Mouse (Mus musculus) midbrain, embryonic 12.5 days (tissue): ENCODE measurements at regions not wholly inside any gene's neighbourhood (a gene's known extent, or its start where the extent isn't known, plus 50 kb on each side); places are given as distances from the start of the nearest gene placed in this dataset.

Source experiments
- ATAC-seq: fragments of 200-750 bp; cut with Nextera tagmentation; 2 replicates; pipeline ENCODE4 v1.8.0; 2017; ENCODE audit warnings: low read depth, moderate TSS enrichment, moderate library complexity; ENCODE audit not compliant: low FRiP score
- H3K27ac ChIP-seq: fragments of 300-500 bp; sonication (generic); replicated peaks from 2 replicates; pipeline ENCODE4 v1.5.1; 2016; ENCODE audit warnings: mild to moderate bottlenecking
- H3K27me3 ChIP-seq: fragments of 300-500 bp; sonication (generic); 2 replicates; pipeline ENCODE4 v1.6.1; 2016; ENCODE audit warnings: mild to moderate bottlenecking
- H3K36me3 ChIP-seq: fragments of 300-500 bp; sonication (generic); 2 replicates; pipeline ENCODE4 v1.6.1; 2016
- H3K4me1 ChIP-seq: fragments of 300-500 bp; sonication (generic); 2 replicates; pipeline ENCODE4 v1.6.1; 2016
- H3K4me2 ChIP-seq: fragments of 300-500 bp; sonication (generic); replicated peaks from 2 replicates; pipeline ENCODE4 v1.6.1; 2016; ENCODE audit warnings: mild to moderate bottlenecking, moderate library complexity
- H3K4me3 ChIP-seq: fragments of 300-500 bp; sonication (generic); 2 replicates; pipeline ENCODE4 v1.5.1; 2016; ENCODE audit warnings: mild to moderate bottlenecking
- H3K9ac ChIP-seq: fragments of 300-500 bp; sonication (generic); replicated peaks from 2 replicates; pipeline ENCODE4 v1.6.1; 2016; ENCODE audit warnings: mild to moderate bottlenecking, moderate library complexity
- H3K9me3 ChIP-seq: fragments of 300-500 bp; sonication (generic); 2 replicates; pipeline ENCODE4 v1.6.1; 2016; ENCODE audit warnings: mild to moderate bottlenecking
- WGBS: fragments of 180-500 bp; shearing (Covaris S2); methylation state at CpG from one replicate; pipeline ENCODE4 v1.1.7; 2016; 5-methylcytosine and 5-hydroxymethylcytosine counted together

DNA sequence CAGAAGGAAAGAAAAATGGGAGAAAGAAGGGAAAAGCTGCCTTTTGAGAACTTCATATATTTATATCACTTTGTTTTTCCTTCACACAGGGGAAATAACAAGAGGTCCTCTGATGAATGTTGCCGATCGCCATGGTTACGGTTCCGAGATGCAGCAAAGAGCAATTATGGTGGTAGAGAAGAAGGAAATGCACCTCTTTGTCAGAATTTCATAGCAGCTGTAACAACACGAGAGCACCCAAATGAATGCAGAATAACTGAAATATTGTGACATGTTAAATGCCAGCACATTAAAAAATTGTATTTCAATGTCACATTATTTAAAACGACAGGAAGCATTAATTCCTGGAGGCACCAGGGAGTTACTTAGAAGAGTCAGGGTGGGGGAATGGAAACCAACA is 279.4 kb downstream of the Mctp2 start:
- no peak overlapping the region for H3K9ac ChIP-seq
- no peak overlapping the region for H3K27ac ChIP-seq
- H3K4me1 ChIP-seq, result no peaks in the 10 kb centered on the region
- 78% methylated on average over 6 of the region's 6 CpGs for WGBS
- no peaks in the 10 kb centered on the region for H3K36me3 ChIP-seq
- no peak for ATAC-seq
- no peaks in the 10 kb centered on the region for H3K9me3 ChIP-seq
- H3K4me3 ChIP-seq, result no peak overlapping the region
- no peak overlapping the region for H3K4me2 ChIP-seq
- H3K27me3 ChIP-seq, result no peaks in the 10 kb centered on the region

DNA sequence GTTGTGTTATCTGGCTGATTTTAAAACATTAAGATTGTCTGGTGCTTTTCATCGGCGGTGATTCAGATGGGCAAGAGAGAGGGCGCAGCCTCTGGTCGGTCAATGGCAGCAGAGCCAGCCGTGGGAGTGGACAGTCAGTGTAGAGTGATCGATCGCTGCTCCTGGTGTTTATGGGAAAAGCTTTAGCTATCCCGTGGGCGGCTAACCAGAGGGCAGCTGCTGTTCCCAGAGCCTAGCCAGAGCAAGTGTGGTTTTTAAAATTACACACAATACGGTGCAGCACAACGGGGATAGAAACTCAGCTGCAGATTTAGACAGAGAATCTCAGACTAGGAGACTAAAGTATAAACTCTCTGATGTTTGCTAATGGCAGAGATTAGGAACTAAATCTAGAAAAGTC is 297.3 kb downstream of the Mctp2 start:
- Histone ChIP-seq H3K4me3 (no peak overlapping the region), H3K4me2 (no peak overlapping the region), H3K27me3 (no peaks in the 10 kb centered on the region), H3K27ac (no peak overlapping the region), H3K9me3 (no peaks in the 10 kb centered on the region), H3K4me1 (0 out of 2 replicates have a peak, but pooled peaks cover 3% of the 10 kb centered on the region), H3K36me3 (no peaks in the 10 kb centered on the region), H3K9ac (no peak overlapping the region)
- 93% methylated on average over 11 of the region's 11 CpGs for WGBS
- ATAC-seq, result no peak

DNA sequence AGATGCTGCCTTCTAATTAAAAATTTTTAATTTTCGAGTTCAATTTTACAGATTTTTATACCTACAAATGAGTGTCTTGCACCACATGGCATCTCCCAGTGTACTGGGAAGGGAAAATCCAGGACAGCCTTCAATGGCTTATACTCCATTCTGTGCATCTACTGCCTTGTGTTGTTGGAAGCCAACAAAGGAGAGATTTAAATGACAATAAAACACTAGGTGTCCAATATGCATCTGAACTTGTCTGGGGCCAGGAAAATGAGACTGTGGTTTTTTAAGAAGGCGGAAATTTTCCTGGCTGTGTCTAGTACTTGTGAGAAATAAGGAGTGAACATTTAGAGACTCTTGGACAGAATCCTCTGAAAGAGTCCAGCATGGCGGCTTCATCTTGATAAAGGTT is 302.1 kb downstream of the Mctp2 start:
- 0 out of 2 replicates have a peak, but pooled peaks cover 3% of the 10 kb centered on the region for H3K4me1 ChIP-seq
- H3K27me3 ChIP-seq, result no peaks in the 10 kb centered on the region
- no peak overlapping the region for H3K4me2 ChIP-seq
- H3K9me3 ChIP-seq, result no peaks in the 10 kb centered on the region
- 72% methylated on average over 3 of the region's 3 CpGs for WGBS
- H3K36me3 ChIP-seq, result no peaks in the 10 kb centered on the region
- H3K9ac ChIP-seq, result no peak overlapping the region
- H3K27ac ChIP-seq, result no peak overlapping the region
- no peak for ATAC-seq
- H3K4me3 ChIP-seq, result no peak overlapping the region

DNA sequence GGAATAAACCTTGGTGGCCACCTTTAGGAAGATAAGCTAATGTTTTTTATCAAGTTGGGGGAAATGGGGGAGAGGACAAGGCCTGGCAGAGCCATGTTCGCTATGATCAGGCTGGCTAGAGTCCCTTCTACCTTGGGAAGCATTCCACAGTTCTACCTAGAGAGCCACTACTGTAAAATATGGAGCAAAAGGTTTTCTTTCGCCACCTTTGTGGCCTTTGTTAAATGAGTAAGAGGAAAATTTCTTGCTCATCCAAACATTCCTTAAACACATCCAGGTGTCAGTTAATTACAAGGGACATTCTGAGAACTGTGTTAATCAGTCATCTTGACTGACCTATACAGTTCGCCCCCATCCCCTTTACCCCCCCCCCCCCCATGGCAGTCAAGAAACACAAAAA is 313.9 kb downstream of the Mctp2 start:
- Histone ChIP-seq H3K27ac (no peak overlapping the region), H3K4me2 (no peak overlapping the region), H3K27me3 (no peaks in the 10 kb centered on the region), H3K9me3 (no peaks in the 10 kb centered on the region), H3K36me3 (no peaks in the 10 kb centered on the region), H3K9ac (no peak overlapping the region), H3K4me1 (no peaks in the 10 kb centered on the region), H3K4me3 (no peak overlapping the region)
- WGBS, result 79% methylated on average over 3 of the region's 3 CpGs
- no peak for ATAC-seq

DNA sequence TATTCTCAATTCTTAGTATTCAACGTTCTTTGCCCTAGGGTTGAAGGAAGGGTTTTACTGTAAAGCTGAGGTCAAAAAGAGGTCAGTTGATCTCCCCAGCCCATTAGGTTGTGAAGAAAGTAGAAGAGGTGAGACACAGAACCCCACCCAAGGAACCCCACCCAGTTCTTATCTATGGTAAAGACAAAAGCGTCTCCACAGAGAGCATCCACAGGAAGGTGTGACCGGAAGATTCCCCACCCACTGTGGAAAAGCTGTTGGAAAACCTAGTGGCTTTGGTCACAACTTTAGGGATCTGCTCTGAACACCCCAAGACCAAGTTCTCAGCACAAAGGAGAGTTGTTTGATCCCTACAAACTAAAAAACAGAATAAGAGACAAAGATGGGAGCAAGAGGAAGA is 314.6 kb downstream of the Mctp2 start:
- WGBS, result 85% methylated on average over 3 of the region's 3 CpGs
- H3K27me3 ChIP-seq, result no peaks in the 10 kb centered on the region
- H3K4me3 ChIP-seq, result no peak overlapping the region
- H3K4me1 ChIP-seq, result no peaks in the 10 kb centered on the region
- no peak overlapping the region for H3K4me2 ChIP-seq
- no peaks in the 10 kb centered on the region for H3K9me3 ChIP-seq
- no peak overlapping the region for H3K9ac ChIP-seq
- no peak overlapping the region for H3K27ac ChIP-seq
- no peak for ATAC-seq
- no peaks in the 10 kb centered on the region for H3K36me3 ChIP-seq

DNA sequence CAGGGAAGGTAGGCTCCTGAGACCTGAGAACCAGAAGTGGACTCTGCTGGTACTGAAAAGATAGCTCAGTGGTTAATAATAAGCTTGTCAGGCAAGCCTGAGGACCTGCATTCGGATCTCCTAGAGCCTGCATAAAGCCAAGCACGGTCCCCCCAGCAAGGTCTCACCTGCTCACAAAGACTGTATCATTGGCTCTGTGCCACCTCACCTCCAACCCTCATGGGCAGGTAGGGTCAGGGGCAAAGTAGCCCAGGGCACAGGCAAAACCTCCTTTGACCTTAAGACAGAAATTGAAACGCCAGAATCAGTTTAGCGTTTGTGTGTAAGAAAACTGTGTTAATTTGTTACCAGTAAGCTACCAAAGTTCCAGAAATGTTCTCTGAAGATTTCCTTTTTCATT is 315.2 kb downstream of the Mctp2 start:
- Histone ChIP-seq H3K9ac (no peak overlapping the region), H3K36me3 (no peaks in the 10 kb centered on the region), H3K4me3 (no peak overlapping the region), H3K27me3 (no peaks in the 10 kb centered on the region), H3K27ac (no peak overlapping the region), H3K4me1 (no peaks in the 10 kb centered on the region), H3K4me2 (no peak overlapping the region), H3K9me3 (no peaks in the 10 kb centered on the region)
- no peak for ATAC-seq
- whole genome bisulfite sequencing, result 85% methylated on average over 4 of the region's 4 CpGs

DNA sequence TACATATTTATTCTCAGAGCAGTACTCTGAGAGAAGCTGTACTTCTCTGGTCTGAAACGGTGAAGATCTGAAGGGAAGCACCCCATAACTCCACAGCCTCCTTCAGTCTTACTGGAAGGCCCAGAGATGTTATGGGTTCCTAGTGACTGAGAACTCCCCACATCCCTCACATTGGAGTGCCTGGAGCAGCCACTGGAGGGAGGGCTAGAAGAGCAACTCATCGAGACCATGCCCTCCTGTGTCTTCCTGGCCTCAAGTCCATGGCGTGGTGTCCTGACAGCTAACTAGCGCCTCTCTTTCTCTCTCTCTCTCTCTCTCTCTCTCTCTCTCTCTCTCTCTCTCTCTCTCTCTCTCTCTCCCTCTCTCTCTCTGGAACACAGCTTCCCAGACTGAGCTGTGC is 340.4 kb downstream of the Mctp2 start:
- Histone ChIP-seq H3K9me3 (no peaks in the 10 kb centered on the region), H3K36me3 (no peaks in the 10 kb centered on the region), H3K4me1 (0 out of 2 replicates have a peak, but pooled peaks cover 1% of the 10 kb centered on the region), H3K27me3 (no peaks in the 10 kb centered on the region), H3K4me2 (no peak overlapping the region), H3K9ac (no peak overlapping the region), H3K27ac (no peak overlapping the region), H3K4me3 (no peak overlapping the region)
- no peak for ATAC-seq
- WGBS, result 71% methylated on average over 4 of the region's 4 CpGs

DNA sequence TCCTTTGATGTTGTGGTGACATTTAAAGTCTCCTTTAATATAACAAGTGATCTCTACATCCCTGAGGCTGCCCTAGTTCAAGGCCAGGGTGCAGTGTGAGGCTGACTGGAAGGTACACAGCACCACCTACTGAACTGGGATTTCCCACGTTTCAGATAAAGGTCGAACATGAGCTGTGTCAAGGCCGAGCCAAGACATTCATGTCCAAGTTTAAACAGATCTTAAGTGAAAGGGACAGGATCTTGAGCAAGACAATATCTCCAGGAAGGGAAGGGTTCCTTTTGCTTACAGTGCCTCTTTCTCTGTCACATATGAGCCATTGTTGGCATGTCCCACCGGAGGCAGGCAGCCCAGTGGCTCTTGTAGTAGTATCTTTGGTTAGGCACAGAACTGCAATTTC is 343.0 kb downstream of the Mctp2 start:
- WGBS, result 69% methylated on average over 4 of the region's 4 CpGs
- no peak for ATAC-seq
- H3K27ac ChIP-seq, result no peak overlapping the region

DNA sequence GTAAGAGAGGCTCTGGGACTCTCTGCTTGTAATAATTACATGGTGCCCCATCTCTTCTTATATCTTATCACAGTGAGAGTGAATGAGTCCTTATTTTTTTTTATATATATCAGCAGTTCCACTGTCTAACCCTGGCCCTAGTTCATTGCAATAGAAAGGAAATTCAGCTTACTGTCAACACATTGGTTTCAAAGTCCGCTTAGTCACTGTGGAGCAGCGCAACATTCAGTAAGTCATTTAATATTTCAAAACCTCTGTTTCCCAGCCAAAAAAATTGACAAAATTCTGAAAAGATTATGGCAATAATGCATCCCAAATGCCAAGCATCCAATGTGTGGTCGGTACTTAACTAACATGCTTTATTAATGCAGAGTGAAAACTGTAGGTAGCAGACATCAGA is 343.6 kb downstream of the Mctp2 start:
- Histone ChIP-seq H3K9ac (no peak overlapping the region), H3K4me3 (no peak overlapping the region), H3K4me1 (peaks cover 10% of the 10 kb centered on the region; the same call in 1 of the 2 replicates), H3K27ac (no peak overlapping the region), H3K36me3 (no peaks in the 10 kb centered on the region), H3K27me3 (no peaks in the 10 kb centered on the region), H3K9me3 (no peaks in the 10 kb centered on the region), H3K4me2 (no peak overlapping the region)
- ATAC-seq, result no peak
- WGBS, result 94% methylated on average over 3 of the region's 3 CpGs

More for the DNA sequence above, 343.0 kb downstream of the Mctp2 start:
- Histone ChIP-seq H3K36me3 (no peaks in the 10 kb centered on the region), H3K9me3 (no peaks in the 10 kb centered on the region), H3K4me3 (no peak overlapping the region), H3K9ac (no peak overlapping the region), H3K4me1 (peaks cover 10% of the 10 kb centered on the region; the same call in 1 of the 2 replicates), H3K27me3 (no peaks in the 10 kb centered on the region), H3K4me2 (no peak overlapping the region)

DNA sequence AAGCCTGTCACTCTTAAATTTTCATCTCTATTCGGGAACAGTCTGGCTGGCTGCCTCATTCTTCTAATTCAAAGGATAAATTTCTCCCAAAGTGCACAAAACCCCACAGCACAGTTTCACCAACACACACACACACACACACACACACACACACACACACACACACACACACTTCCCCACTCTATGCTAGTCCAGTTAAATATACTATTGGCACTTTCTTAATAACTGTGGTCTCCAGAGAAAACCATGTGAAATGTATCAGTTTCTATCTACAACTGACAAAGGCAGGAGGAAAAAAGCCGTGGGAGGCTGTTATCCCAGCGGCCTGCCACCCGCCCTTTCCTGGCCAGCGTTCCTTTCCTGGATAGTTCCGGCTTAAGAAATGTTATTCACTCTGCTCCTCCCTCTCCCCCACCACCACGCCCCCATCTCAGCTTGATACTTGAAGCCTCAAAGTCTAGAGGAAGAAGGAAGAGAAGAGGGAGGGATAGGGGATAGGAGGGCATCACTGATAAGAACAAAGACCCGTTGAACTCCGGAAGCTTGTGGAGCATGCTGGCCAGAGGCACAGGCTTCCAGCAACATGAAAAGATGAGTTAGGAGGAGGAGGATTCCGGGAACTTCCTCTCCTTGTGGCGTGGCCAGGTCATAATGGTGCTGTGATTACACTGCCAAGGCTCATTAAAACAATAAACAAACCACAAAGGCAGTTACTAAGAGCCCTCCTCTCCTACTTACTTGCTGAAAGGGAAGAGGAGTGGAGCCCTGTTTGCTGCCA is 345.8 kb downstream of the Mctp2 start:
- H3K4me3 ChIP-seq, result 0 out of 2 replicates have a peak overlapping the region, but pooled peaks have one; percentile 12
- no peaks in the 10 kb centered on the region for H3K36me3 ChIP-seq
- H3K27me3 ChIP-seq, result no peaks in the 10 kb centered on the region
- peak overlapping the region; percentile 44 for H3K4me2 ChIP-seq
- no peak overlapping the region for H3K27ac ChIP-seq
- peaks cover 10% of the 10 kb centered on the region; the same call in 1 of the 2 replicates for H3K4me1 ChIP-seq
- peak; percentile 79 for ATAC-seq
- WGBS, result 2% methylated on average over 11 of the region's 11 CpGs
- no peaks in the 10 kb centered on the region for H3K9me3 ChIP-seq
- no peak overlapping the region; the same call in 1 of the 2 replicates for H3K9ac ChIP-seq

DNA sequence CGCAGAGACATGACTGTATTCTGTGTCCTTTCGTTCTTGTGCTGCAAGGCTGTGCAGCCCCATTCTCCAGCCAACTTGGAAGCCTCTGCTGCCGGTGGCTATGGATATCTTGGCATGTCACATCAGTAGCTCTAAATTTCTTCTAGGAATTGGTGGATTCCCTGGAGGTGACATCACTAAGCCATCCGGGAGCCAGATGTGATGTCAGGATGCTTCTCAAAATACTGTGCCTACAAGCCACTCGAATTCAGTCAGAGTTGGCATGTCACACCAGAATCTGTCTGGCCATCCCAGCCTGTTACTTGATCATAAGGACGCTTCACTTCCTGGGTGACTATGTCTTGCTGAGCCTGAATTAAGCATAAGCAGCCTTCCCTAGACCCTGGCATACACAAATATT is 359.9 kb downstream of the Mctp2 start:
- no peaks in the 10 kb centered on the region for H3K27me3 ChIP-seq
- H3K9me3 ChIP-seq, result no peaks in the 10 kb centered on the region
- no peak overlapping the region for H3K9ac ChIP-seq
- no peak overlapping the region for H3K27ac ChIP-seq
- H3K4me1 ChIP-seq, result peaks cover 15% of the 10 kb centered on the region; the same call in 1 of the 2 replicates
- H3K4me3 ChIP-seq, result no peak overlapping the region
- no peak overlapping the region for H3K4me2 ChIP-seq
- no peaks in the 10 kb centered on the region for H3K36me3 ChIP-seq
- WGBS, result 94% methylated on average over 6 of the region's 6 CpGs
- ATAC-seq, result no peak

DNA sequence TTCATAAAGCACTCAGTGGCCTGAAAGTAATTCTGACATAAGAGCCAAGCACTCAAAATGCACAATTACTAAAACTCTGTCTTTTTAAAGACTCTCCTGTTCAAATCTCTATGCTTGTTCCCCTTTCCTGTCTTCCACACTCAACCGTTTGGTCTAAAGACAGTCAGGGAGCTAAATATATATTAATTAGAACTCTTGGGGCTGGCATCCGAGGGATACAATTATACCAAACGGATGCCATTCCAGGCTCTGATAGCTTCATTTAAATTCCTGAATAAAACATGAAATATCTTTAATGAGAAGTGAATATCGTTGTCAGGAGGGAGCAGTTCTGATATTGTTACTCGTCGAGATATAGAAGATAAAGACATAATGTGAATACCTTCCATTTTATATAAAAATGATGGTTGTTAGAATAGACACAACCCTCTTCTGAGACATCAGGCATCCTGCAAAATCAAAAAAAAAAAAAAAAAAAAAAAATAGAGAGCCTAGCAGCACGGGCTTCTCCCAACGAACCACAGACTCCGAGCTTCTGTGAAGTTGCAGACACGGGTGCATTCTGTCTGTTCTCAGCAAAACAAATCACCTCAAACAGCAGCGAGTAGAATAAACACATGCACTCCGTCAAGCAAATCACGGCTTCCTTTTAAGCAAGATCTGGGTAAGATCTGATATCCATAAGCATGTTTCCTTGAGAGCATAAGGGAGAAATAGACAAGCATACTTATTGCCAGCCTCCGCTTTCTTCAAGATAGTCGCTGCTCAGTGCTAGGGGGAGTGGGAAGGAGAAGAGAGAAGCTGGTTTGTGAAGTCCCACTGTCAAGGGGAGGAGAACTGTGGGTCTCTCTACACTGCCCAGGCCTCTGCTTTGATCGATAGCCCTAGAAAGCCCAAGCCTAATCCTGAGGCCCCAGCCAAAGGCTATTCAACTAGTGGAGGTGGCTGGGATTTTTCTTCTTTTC is 363.0 kb downstream of the Mctp2 start:
- ATAC-seq, result no peak
- no peaks in the 10 kb centered on the region for H3K27me3 ChIP-seq
- H3K9ac ChIP-seq, result no peak overlapping the region
- H3K27ac ChIP-seq, result no peak overlapping the region
- H3K36me3 ChIP-seq, result no peaks in the 10 kb centered on the region
- WGBS, result 51% methylated on average over 16 of the region's 16 CpGs
- no peak overlapping the region for H3K4me3 ChIP-seq
- H3K4me1 ChIP-seq, result peaks cover 17% of the 10 kb centered on the region; the same call in 1 of the 2 replicates
- no peak overlapping the region for H3K4me2 ChIP-seq
- H3K9me3 ChIP-seq, result no peaks in the 10 kb centered on the region
